ENCODE assay signal across 14 mouse cellular contexts in genomic region chr3:85842177-85842880, GRCm38 (mm10). TPM values are rescaled to one million over a fixed set of nuclear protein-coding genes. Genes with fewer than 3 reads are reported as not detected.
DNase-seq lines count a peak whose midpoint lies in the region; ATAC-seq lines count a peak whose summit lies in the region.
"Had no signal": no experiment of that assay in that cellular context is flagged by ENCODE, and none has a peak within 500 bp of the region (broad histone marks: within the 10 kb centered on the region; RNA-seq: fewer than 3 reads in every experiment).

No protein-coding gene starts in this region.

- H3K4me1 ChIP-seq in heart, embryonic 10.5 days = peaks cover 16% of the 10 kb centered on the region; the same call in 1 of the 2 replicates
- peaks cover 10% of the 10 kb centered on the region for H3K4me1 ChIP-seq in neural tube, embryonic 13.5 days (replicated peaks)
- H3K4me1 ChIP-seq in intestine, embryonic 15.5 days (replicated peaks) = peaks cover 9% of the 10 kb centered on the region; the same call in 1 of the 2 replicates
- H3K4me1 ChIP-seq: liver, embryonic 12.5 days; midbrain, embryonic 13.5 days had no signal

- WGBS in heart, embryonic 10.5 days = 31% methylated on average over 9 of the region's 9 CpGs
- 53% methylated on average over 9 of the region's 9 CpGs for WGBS in neural tube, embryonic 13.5 days
- 28% methylated on average over 9 of the region's 9 CpGs for WGBS in intestine, embryonic 15.5 days

- H3K4me2 ChIP-seq in neural tube, embryonic 13.5 days = no peak overlapping the region
- 0 out of 2 replicates have a peak overlapping the region, but pooled peaks have one; percentile 9 for H3K4me2 ChIP-seq in intestine, embryonic 15.5 days (replicated peaks)
- H3K4me2 ChIP-seq: liver, embryonic 12.5 days; midbrain, embryonic 13.5 days had no signal

- H3K4me3 ChIP-seq in heart, embryonic 10.5 days = no peak overlapping the region
- no peak overlapping the region for H3K4me3 ChIP-seq in neural tube, embryonic 13.5 days
- H3K4me3 ChIP-seq in intestine, embryonic 15.5 days (replicated peaks) = no peak overlapping the region
- H3K4me3 ChIP-seq: layer of hippocampus, adult 2 months; liver, embryonic 12.5 days; midbrain, embryonic 13.5 days had no signal

- no peak for DNase-seq in heart, embryonic 10.5 days (ENCODE audit: low spot score)
- no peak for DNase-seq in heart, postnatal 4 days
- DNase-seq in neural tube, embryonic 10.5 days (ENCODE audit: extremely low spot score, low spot score) = no peak
- DNase-seq in adrenal gland, adult (ENCODE audit: inconsistent age in 2 of 2, low spot score in 1 of 2) = no peak
- DNase-seq in MN1 (ENCODE audit: low spot score) = no peak
- no peak for DNase-seq in layer of hippocampus, postnatal 10 days (ENCODE audit: low spot score in 2 of 2)
- DNase-seq: adrenal gland, postnatal 14 days; cerebellum, postnatal 36 days; thymus, adult 18-20 months had no signal

- no peaks in the 10 kb centered on the region for H3K9me3 ChIP-seq in heart, embryonic 10.5 days
- H3K9me3 ChIP-seq in neural tube, embryonic 13.5 days = no peaks in the 10 kb centered on the region
- H3K9me3 ChIP-seq in intestine, embryonic 15.5 days = no peaks in the 10 kb centered on the region
- H3K9me3 ChIP-seq: liver, embryonic 12.5 days; midbrain, embryonic 13.5 days had no signal

- H3K9ac ChIP-seq in neural tube, embryonic 13.5 days = no peak overlapping the region
- H3K9ac ChIP-seq in intestine, embryonic 15.5 days = no peak overlapping the region
- H3K9ac ChIP-seq: liver, embryonic 12.5 days; midbrain, embryonic 13.5 days had no signal

- peak overlapping the region; percentile 62; the same call in 1 of the 2 replicates for H3K27ac ChIP-seq in heart, embryonic 10.5 days
- peak overlapping the region; percentile 47; the same call in 1 of the 2 replicates for H3K27ac ChIP-seq in neural tube, embryonic 13.5 days (replicated peaks)
- H3K27ac ChIP-seq in intestine, embryonic 15.5 days = peak overlapping the region; percentile 40; the same call in 1 of the 2 replicates
- H3K27ac ChIP-seq: layer of hippocampus, adult 2 months; liver, embryonic 12.5 days; midbrain, embryonic 13.5 days had no signal

- no peak for ATAC-seq in neural tube, embryonic 13.5 days (ENCODE audit: low read depth)
- ATAC-seq in intestine, embryonic 15.5 days = peak; percentile 41; the same call in 1 of the 2 replicates
- ATAC-seq: liver, embryonic 12.5 days; midbrain, embryonic 13.5 days had no signal

- no peaks in the 10 kb centered on the region for H3K27me3 ChIP-seq in heart, embryonic 10.5 days (ENCODE audit: insufficient read depth, poor library complexity, severe bottlenecking)
- no peaks in the 10 kb centered on the region for H3K27me3 ChIP-seq in neural tube, embryonic 13.5 days
- H3K27me3 ChIP-seq in intestine, embryonic 15.5 days (replicated peaks) = no peaks in the 10 kb centered on the region
- H3K27me3 ChIP-seq: liver, embryonic 12.5 days; midbrain, embryonic 13.5 days had no signal

- H3K36me3 ChIP-seq in heart, embryonic 10.5 days = no peaks in the 10 kb centered on the region
- no peaks in the 10 kb centered on the region for H3K36me3 ChIP-seq in neural tube, embryonic 13.5 days
- H3K36me3 ChIP-seq in intestine, embryonic 15.5 days = no peaks in the 10 kb centered on the region
- H3K36me3 ChIP-seq: liver, embryonic 12.5 days; midbrain, embryonic 13.5 days had no signal

RNA-seq across cellular contexts. Expression of gene Fam160a1, which starts 25.2 kb away (rescaled TPM):
- polyA plus RNA-seq in heart, embryonic 10.5 days (2016; fragmentation: Nextera tagmentation; extraction: Ambion mirVana) = 1.7 and 2.1 TPM in 2 replicates
- total RNA-seq in heart, postnatal 4 days (2021) = 10 to 100 TPM; 27.0 to 28.1 TPM
- polyA plus RNA-seq in neural tube, embryonic 13.5 days (2015; fragmentation: Nextera tagmentation; extraction: Ambion mirVana) = 0.21 and 0.39 TPM in 2 replicates
- 3.1 and 3.3 TPM in 2 replicates for polyA plus RNA-seq in intestine, embryonic 15.5 days (2015; fragmentation: Nextera tagmentation; extraction: Ambion mirVana)
- 1 to 10 TPM; 3.5 to 4.2 TPM for total RNA-seq in layer of hippocampus, postnatal 10 days (2021)

RNA-seq across cellular contexts. Expression of gene Glt28d2, which starts 45.0 kb away (rescaled TPM):
- polyA plus RNA-seq in heart, embryonic 10.5 days (2016; fragmentation: Nextera tagmentation; extraction: Ambion mirVana) = 0.72 and 0.78 TPM in 2 replicates
- 1 to 10 TPM; 3.9 to 4.2 TPM for total RNA-seq in heart, postnatal 4 days (2021)
- polyA plus RNA-seq in neural tube, embryonic 13.5 days (2015; fragmentation: Nextera tagmentation; extraction: Ambion mirVana) = 0.18 and 0.25 TPM in 2 replicates
- polyA plus RNA-seq in intestine, embryonic 15.5 days (2015; fragmentation: Nextera tagmentation; extraction: Ambion mirVana) = 2.0 and 2.7 TPM in 2 replicates
- under 1 TPM; 0.59 to 0.67 TPM for total RNA-seq in layer of hippocampus, postnatal 10 days (2021)
- polyA plus RNA-seq: midbrain, embryonic 13.5 days had no signal

RNA-seq across cellular contexts. Expression of gene Gm37240, which starts 45.0 kb away (rescaled TPM):
- 2.7 and 3.0 TPM in 2 replicates for polyA plus RNA-seq in heart, embryonic 10.5 days (2016; fragmentation: Nextera tagmentation; extraction: Ambion mirVana)
- total RNA-seq in heart, postnatal 4 days (2021) = 10 to 100 TPM; 19.6 to 20.6 TPM
- 0.44 TPM in 1 of 2 replicates, not detected in the other for polyA plus RNA-seq in neural tube, embryonic 13.5 days (2015; fragmentation: Nextera tagmentation; extraction: Ambion mirVana)
- 4.8 and 6.5 TPM in 2 replicates for polyA plus RNA-seq in intestine, embryonic 15.5 days (2015; fragmentation: Nextera tagmentation; extraction: Ambion mirVana)
- under 1 TPM; 0.75 to 0.80 TPM for total RNA-seq in layer of hippocampus, postnatal 10 days (2021)
